Mouse (Mus musculus): ENCODE measurements around the gene Sypl2. TPM values are rescaled to one million over a fixed set of nuclear protein-coding genes. Genes with fewer than 3 reads are reported as not detected.
A peak's percentile ranks its signal among the peaks of the same experiment; 100 is the strongest.

The Sypl2 gene
- total RNA-seq, 2 experiments from 2014 or later: 0.46 to 1.4 TPM

DNA sequence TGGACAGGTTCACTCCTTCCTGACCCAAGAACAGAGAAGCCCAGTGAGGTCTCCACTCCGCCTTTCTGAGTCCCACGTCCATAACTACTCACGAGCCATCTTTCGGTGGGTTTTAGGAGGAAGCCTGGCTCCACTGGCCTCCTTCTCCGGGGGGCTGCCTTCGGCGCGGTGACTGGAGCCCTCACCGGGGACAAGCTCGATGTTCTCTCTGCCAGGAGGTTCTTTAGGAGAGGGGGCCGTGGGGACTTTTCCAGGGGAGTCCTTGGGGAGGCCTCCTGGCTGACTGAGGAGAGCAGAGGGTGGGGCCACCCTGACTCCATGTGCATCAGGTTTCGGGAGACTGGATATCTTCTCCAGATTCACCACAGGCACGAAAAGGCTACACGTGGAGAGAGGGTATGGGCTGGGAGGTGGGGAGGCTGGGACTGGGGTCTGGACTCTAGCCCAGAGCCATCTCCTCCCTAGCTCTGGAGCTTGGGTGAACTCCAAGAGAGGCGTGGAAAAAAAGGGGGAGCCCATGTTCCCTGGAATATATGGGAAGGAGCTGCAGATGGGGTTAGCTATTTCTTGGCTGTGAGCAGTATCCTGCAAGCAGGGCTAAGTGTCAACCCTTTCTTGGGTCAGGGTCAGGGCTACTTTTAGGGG lies 19.6 kb downstream of the Sypl2 start:
- no peak for DNase-seq (ENCODE audit: low spot score in 2 of 2)

- no peak for DNase-seq (ENCODE audit: low spot score in 2 of 2)
Measured at GRCm38 (mm10) chr3:108205601-108206000, 20.8 kb downstream of the Sypl2 start.

DNA sequence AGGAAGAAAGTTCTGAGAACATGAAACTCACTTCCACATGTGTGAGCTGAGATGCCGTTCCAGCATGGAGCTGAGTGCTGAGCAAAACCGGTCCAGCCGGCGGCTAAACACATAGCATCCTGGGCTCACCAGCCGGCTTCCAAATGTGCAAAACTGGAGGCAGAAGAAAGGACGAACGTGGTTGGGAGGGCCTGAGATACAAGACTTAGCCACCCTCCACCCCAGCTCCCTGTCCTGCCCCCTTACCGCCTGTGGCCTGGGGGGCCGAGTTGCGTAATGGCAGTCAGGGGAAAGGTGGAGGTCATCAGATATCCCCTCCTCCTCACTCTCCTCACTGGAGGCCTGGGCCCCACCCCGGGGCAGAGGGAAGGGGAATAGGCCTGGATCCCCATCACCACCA lies 22.0 kb downstream of the Sypl2 start:
- no peak for DNase-seq (ENCODE audit: low spot score in 2 of 2)

DNA sequence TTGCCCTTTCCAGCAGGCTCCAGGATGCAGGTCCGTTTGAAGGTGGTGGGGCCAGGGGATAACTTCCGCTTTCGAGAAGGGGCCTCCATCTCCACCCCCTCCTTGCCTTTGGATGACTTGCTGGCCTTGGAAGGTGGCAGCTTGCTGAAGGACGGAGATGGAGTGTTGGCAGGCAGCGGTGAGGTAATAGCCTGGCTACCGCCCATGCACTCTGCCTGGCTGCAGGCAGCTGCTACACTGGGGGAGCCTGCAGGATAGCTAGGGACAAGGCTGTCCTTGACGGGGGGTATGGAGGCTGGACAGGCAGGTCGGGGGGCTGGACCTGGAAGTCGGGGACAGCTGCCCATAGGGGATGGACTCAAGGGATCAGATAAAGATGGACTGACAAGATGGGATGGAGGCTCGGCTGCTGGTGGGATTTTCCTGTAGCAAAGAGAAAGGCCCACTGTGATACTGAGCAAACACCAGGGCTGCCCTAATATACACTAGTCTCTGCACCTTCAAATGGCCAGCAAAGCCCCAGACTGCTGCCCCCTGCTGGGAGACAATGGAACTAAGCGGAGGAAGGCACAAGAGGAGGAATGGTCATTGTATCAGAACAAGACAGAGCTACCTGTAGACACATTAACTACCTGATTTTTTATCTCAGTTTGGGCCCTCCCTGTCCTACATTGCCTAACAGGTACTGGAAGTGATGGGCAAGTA lies 22.7 kb downstream of the Sypl2 start:
- peak; percentile 68 to 79 for DNase-seq (ENCODE audit: low spot score in 2 of 2)

DNA sequence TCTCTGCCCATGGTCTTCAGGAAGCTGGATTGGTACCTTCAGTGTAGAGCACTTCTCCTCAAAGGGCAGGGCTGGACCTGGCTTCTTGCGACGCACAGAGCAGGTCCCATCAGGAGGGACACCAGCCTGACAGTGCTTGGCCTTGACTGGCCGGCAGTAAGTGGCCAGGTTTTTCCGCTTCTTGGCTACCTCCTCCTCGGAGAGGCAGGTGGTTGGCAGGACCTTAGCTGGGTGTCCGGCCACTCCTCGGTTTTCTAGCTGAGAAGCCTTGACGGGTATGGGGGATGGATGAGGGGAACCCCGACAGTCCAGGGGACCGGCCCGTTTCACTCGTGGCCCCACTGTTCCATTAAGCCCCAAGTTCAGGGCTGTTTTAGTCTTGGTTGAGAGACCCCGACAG lies 23.2 kb downstream of the Sypl2 start:
- DNase-seq (ENCODE audit: low spot score in 2 of 2): no peak

GRCm38 (mm10) chr3:108202506-108202905 lies 23.9 kb downstream of the Sypl2 start:
- no peak for DNase-seq (ENCODE audit: low spot score in 2 of 2)

DNA sequence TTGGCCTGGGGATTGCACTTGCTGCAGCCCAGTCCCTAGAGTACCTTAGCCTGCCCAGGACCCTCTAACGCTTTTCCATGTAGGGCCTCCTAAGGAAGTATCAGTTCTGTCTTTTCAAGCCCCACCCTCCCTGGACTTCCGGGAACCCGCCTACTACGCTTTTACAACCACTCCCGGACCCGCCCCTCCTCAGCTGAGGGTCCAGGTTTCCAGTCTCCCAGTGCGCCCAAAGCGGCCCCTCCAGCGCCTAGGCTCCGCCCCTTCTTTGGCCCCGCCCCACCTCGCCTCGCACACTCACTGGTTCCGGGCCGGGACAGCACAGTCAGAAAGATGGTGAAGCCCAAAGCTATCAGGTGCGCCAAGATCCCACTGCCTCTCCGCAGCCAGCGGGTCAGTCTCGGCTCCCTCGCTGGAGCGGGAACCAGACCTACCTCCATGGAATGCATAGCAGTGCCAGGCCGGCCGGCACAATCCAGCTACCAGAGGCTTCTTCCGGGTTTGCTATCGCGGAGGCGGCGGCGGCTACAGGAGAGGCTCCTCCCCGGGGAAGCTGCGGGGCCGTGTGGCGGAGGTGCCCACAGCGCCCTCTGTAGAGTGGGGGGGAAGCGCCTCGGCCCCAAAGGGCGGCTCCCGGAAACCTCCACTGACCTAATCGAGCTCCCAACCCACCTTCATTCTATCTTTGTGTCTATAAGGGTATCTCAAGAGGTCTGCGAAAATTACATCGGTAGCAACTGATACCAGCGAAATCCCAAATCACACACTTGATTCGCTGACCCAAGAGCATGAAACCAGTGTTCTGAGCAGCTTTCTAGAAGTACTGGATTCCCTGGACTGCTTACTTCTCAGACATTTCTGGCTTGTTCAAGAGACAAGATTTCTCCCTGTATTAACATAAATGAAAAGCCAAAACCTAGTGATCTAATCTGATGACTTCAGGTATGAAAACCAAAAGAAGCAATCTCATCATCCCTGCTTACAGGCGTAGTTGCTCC lies 25.8 kb downstream of the Sypl2 start, which contains the start of gene Cyb561d1:
Gene Cyb561d1 (minus strand): TSS at position 884 of the 995 bp plus-strand sequence.
- peak; percentile 91 to 92 for DNase-seq (ENCODE audit: low spot score in 2 of 2)

DNA sequence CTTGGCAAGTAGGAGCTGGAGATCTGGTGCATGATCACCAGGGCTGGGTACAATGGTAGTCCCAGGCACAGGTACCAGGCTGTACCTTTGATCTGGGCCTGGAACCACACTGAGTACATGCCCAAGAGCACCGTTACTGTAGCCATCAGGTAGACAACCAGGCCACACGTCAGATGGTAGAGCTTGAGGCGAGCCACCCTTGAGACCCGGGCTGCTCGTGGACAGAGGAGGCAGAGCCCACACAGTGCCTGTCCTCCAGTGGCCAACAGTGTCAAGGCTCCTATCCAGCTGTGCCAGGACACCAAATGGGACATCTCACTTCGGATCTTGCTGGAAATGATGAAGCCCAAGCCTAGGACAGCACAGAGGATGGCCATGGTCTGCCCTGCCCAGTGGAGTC lies 27.2 kb downstream of the Sypl2 start:
- DNase-seq (ENCODE audit: low spot score in 2 of 2): no peak

DNA sequence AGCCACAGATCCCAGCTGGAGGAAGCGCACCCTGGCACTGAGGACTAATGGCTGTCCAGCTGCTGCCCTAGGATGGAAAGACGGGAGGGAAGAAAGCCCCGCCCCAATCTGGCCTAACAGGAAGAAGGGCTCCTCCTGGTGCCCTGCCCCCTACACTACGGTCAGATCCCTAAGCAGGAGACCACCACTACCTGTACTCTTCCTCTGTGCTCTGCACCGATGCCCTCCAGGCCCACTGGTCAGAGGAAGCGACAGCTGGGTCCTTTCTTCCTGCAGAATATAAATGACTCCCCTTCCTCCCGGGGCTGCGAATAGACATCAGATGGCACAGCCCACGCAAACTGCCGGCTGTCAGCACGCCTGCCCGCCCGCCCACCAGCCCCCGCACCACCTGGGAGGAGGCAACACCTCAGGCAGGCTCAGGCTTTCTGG lies 29.4 kb downstream of the Sypl2 start:
- no peak for DNase-seq (ENCODE audit: low spot score in 2 of 2)

GRCm38 (mm10) chr3:108195941-108196590 lies 30.4 kb downstream of the Sypl2 start:
- no peak for DNase-seq (ENCODE audit: low spot score in 2 of 2)

DNA sequence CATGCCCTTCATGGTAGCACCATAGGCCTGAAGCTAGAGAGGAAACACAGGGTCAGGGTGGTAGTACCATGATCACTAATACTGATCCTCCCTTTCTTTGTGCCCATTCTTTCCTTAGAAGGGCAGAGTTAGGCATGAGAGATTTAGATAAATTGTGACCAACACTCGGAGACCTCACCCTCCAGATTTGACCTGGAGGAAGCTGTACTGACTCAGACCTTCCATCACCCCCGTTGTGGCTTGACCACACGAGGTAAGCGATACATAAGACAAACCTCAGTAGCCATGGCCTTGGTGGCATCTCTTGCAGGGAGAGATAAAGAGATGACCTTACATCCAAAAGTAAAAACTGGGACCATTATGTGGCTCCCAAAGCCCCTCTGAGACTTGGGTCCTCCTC lies 31.2 kb downstream of the Sypl2 start:
- DNase-seq (ENCODE audit: low spot score in 2 of 2): no peak

- DNase-seq (ENCODE audit: low spot score in 2 of 2): no peak
Measured at GRCm38 (mm10) chr3:108193686-108194085, 32.8 kb downstream of the Sypl2 start.

DNA sequence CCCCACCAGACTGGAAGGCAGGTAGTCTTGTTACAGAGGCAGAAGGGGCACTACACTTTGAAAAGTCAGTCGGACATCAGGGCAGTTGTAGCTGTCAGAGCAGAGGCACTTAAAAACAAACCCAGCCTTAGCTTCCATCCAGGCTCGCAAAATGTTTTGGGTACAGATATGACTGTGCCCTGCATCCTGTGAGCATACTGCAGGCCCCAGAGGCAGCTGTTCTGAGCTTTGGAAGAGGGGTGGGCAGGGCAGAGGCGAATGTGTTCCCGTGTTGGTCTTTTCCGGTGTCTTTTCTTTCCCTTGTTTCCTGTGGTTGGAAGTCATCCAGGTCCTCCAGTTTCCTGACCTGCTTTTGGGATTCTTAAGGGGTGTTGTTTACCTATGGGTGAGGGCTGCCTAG lies 36.6 kb downstream of the Sypl2 start:
- DNase-seq (ENCODE audit: low spot score in 2 of 2): no peak

DNA sequence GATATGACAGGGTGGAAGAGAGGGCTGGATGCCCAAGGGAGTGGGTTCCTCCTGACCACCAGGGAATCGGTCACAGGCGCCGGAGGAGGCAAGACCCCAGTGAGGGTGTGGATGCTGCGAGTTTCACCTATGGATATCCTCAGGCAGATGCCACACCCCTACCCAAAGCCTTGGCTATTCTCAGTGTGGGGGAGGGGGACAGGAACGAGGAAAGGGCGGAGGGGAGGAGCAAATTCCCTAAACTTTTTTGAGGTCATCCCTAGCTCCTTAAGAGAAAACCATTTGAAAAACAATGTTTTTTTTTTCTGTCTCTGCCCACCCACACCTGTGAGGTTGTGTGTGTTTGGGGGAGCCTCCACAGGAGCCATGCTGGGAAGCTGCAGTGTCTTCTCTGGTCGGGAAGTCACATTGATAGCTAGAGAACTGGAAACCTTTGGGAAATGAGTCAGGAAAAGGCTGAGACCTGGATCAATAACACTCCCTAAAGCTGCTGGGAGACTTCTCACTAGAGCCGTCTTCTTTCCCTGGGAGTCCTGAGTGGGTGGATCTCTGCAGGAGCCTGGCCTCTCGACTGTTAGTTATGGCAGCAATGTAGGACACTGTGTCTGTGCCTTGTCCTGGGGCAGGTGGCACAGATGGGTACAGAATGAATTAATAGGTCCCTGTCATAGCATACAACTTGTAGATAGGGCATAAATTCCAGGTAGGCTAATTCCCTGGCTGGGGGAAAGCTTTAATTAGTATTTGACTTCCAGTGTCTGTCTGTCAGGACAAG lies 37.5 kb downstream of the Sypl2 start:
- DNase-seq (ENCODE audit: low spot score in 2 of 2): no peak

DNA sequence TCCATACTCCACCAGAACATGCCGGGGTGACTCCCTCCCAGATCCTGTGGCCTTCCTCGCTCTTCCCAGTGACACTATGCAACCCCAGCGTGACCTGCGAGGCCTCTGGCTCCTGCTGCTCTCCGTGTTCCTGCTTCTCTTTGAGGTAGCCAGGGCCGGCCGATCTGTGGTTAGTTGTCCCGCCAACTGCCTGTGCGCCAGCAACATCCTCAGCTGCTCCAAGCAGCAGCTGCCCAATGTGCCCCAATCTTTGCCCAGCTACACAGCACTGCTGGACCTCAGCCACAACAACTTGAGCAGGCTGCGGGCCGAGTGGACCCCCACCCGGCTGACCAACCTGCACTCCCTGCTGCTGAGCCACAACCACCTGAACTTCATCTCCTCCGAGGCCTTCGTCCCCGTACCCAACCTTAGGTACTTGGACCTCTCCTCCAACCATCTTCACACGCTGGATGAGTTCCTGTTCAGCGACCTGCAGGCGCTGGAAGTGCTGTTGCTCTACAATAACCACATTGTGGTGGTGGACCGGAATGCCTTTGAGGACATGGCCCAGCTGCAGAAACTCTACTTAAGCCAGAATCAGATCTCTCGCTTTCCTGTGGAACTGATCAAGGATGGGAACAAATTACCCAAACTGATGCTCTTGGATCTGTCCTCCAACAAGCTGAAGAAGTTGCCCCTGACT lies 39.2 kb downstream of the Sypl2 start:
- DNase-seq (ENCODE audit: low spot score in 2 of 2): no peak

DNA sequence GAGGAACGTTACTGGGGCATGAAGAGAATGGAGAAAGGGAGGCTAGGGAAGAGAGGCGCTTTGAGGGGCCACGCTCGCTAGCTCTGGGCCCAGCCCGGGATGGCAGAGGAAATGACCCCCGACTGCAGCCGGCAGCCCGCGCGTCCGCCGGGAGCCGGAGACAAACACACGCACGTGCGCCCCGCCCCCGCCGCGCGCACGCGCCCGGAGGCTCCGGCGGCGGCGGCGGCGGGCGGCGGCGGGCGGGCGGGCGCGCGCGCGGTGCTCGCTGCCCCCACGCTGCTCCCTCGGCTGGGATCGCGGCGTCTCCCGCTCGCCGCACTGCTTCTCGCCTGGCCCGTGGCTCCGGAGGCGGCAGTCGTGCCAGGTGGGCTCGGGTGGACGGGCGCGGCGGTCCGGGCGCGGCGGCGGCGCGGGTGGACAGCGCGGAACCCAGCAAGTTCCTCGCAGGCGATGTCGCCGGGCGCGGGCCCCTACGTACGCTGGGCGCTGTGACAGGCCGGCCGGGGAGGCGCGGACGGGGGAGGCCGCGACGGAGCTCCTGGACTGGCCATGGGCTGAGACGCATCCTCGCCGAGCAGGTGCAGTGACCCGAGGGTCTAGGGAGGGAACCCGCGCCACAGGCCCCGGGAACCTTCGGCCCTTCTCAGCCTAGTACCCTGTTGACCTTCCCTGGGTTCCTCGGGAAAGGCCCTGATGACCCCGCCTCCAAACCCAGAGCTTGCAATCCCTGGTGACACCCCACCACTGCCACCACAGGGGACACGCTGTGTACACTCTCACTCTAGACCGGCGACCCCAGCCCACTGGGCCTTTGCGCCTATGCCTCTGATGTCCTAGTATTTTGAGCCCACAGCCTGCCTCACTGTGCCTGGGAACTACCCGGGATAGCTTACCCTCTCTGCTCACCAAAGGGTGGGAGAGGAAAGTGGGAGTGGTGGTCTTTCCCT lies 40.1 kb downstream of the Sypl2 start, which contains the start of gene Amigo1:
Gene Amigo1 (plus strand): TSS at position 238 of the 950 bp plus-strand sequence.
- peak; percentile 63 to 69 for DNase-seq (ENCODE audit: low spot score in 2 of 2)

DNA sequence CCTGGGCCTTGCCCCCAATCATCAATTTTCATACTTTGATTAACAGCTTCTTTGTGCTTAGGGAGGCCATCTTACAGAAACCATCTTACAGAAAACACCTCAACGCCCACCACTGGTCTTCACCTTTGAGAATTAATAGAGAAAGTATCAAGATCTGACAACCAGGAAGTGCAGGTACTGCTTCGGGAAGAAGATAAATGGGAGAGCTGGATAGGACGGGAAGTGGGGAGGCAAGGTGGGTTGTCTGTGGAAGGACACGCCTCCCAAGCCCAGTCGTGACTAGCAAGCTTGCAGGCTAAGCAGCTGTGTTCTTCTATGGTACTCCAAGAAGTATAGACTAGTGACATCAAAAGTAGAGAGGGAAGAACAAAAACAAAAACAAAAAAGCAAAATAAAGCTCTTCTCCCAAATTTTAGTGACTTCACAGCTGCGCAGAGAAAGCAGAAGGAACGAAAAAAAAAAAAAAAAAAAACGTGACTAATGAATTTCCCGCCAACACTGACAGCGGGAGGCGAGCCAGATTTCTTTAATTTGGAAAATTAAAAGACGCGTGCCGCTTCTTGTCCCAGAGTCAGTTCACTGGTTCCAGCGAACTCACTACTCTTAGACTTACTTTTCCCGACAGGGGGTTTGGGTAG lies 40.9 kb downstream of the Sypl2 start:
- no peak for DNase-seq (ENCODE audit: low spot score in 2 of 2)

DNA sequence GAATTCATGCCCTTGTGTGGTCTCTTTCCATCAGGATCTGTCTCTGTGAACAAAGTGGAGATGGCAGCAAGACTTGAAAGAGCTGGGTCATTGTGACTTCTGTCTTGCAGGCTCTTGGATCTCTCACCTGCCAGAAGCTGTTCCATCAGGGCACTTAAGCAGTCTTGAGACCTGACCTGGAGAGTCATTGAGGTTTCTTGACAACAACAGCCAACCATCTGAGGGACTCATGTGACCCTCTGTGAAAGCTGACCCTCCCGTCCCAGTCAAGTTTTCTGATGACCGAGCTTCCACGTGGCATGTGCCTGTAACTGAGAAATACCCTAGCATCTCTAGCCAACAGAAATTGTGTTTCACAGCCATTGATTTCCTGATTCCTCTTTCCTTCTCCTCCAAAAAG lies 41.7 kb downstream of the Sypl2 start:
- DNase-seq (ENCODE audit: low spot score in 2 of 2): no peak

Data from adrenal gland, adult 18-20 months (tissue).